Mouse (Mus musculus): Measurements from ENCODE around the gene 1700034J05Rik. TPM values are rescaled to one million over a fixed set of nuclear protein-coding genes. Genes with fewer than 3 reads are reported as not detected.
A peak's percentile ranks its signal among the peaks of the same experiment; 100 is the strongest.

1700034J05Rik gene
- polyA plus RNA-seq, 1 experiment from 2014 or later = 0.39 TPM

GRCm38 (mm10) chr6:146965139-146965772, 11.0 kb upstream of the 1700034J05Rik start:
- ATAC-seq (ENCODE audit: insufficient number of reproducible peaks, low FRiP score, low TSS enrichment, low read depth) = no peak
- H3K4me2 ChIP-seq (replicated peaks) = no peak overlapping the region
- no peak overlapping the region for H3K4me3 ChIP-seq (replicated peaks)
- WGBS = 90% methylated on average over 13 of the region's 13 CpGs
- H3K27me3 ChIP-seq = no peaks in the 10 kb centered on the region
- no peak overlapping the region for H3K27ac ChIP-seq (replicated peaks)
- no peaks in the 10 kb centered on the region for H3K9me3 ChIP-seq (replicated peaks)
- peaks cover 20% of the 10 kb centered on the region; the same call in 1 of the 2 replicates for H3K4me1 ChIP-seq
- H3K9ac ChIP-seq = no peak overlapping the region
- no peaks in the 10 kb centered on the region for H3K36me3 ChIP-seq

- 85% methylated on average over 6 of the region's 6 CpGs for WGBS
- Histone ChIP-seq H3K4me1 (peaks cover 26% of the 10 kb centered on the region; the same call in 1 of the 2 replicates), H3K9me3 (replicated peaks) (no peaks in the 10 kb centered on the region), H3K4me2 (replicated peaks) (no peak overlapping the region), H3K27me3 (no peaks in the 10 kb centered on the region), H3K36me3 (no peaks in the 10 kb centered on the region), H3K4me3 (replicated peaks) (no peak overlapping the region), H3K9ac (no peak overlapping the region), H3K27ac (replicated peaks) (no peak overlapping the region)
- ATAC-seq (ENCODE audit: insufficient number of reproducible peaks, low FRiP score, low TSS enrichment, low read depth) = no peak
These were observed 9.4 kb upstream of the 1700034J05Rik start for GRCm38 (mm10) chr6:146963396-146964150.

- H3K9ac ChIP-seq = no peak overlapping the region
- 47% methylated on average over 6 of the region's 6 CpGs for WGBS
- no peak overlapping the region; the same call in 1 of the 2 replicates for H3K27ac ChIP-seq (replicated peaks)
- no peaks in the 10 kb centered on the region for H3K27me3 ChIP-seq
- peaks cover 21% of the 10 kb centered on the region; the same call in 1 of the 2 replicates for H3K4me1 ChIP-seq
- ATAC-seq (ENCODE audit: insufficient number of reproducible peaks, low FRiP score, low TSS enrichment, low read depth) = no peak
- H3K9me3 ChIP-seq (replicated peaks) = no peaks in the 10 kb centered on the region
- H3K4me3 ChIP-seq (replicated peaks) = no peak overlapping the region
- H3K36me3 ChIP-seq = no peaks in the 10 kb centered on the region
- H3K4me2 ChIP-seq (replicated peaks) = no peak overlapping the region
These were observed 7.7 kb upstream of the 1700034J05Rik start for GRCm38 (mm10) chr6:146961832-146962481.

GRCm38 (mm10) chr6:146960956-146961355, 6.7 kb upstream of the 1700034J05Rik start:
- Histone ChIP-seq H3K27me3 (no peaks in the 10 kb centered on the region), H3K36me3 (no peaks in the 10 kb centered on the region), H3K9me3 (replicated peaks) (no peaks in the 10 kb centered on the region), H3K9ac (no peak overlapping the region), H3K27ac (replicated peaks) (no peak overlapping the region), H3K4me1 (peaks cover 22% of the 10 kb centered on the region; the same call in 1 of the 2 replicates), H3K4me3 (replicated peaks) (no peak overlapping the region), H3K4me2 (replicated peaks) (no peak overlapping the region)
- ATAC-seq (ENCODE audit: insufficient number of reproducible peaks, low FRiP score, low TSS enrichment, low read depth) = no peak
- 62% methylated on average over 5 of the region's 5 CpGs for WGBS

- WGBS = 61% methylated on average over 9 of the region's 9 CpGs
These were observed 5.9 kb upstream of the 1700034J05Rik start for GRCm38 (mm10) chr6:146959908-146960680.

GRCm38 (mm10) chr6:146958694-146959093, 4.5 kb upstream of the 1700034J05Rik start:
- Histone ChIP-seq H3K4me3 (replicated peaks) (no peak overlapping the region), H3K36me3 (no peaks in the 10 kb centered on the region), H3K9me3 (replicated peaks) (no peaks in the 10 kb centered on the region), H3K27ac (replicated peaks) (no peak overlapping the region), H3K9ac (no peak overlapping the region), H3K27me3 (no peaks in the 10 kb centered on the region), H3K4me2 (replicated peaks) (no peak overlapping the region), H3K4me1 (peaks cover 24% of the 10 kb centered on the region; the same call in 1 of the 2 replicates)
- WGBS = 69% methylated on average over 1 of the region's 1 CpGs
- ATAC-seq (ENCODE audit: insufficient number of reproducible peaks, low FRiP score, low TSS enrichment, low read depth) = no peak

More at GRCm38 (mm10) chr6:146959908-146960680, 5.9 kb upstream of the 1700034J05Rik start:
- Histone ChIP-seq H3K36me3 (no peaks in the 10 kb centered on the region), H3K27me3 (no peaks in the 10 kb centered on the region), H3K9ac (no peak overlapping the region), H3K4me3 (replicated peaks) (no peak overlapping the region), H3K4me1 (peaks cover 24% of the 10 kb centered on the region; the same call in 1 of the 2 replicates), H3K27ac (replicated peaks) (no peak overlapping the region), H3K4me2 (replicated peaks) (no peak overlapping the region), H3K9me3 (replicated peaks) (no peaks in the 10 kb centered on the region)
- ATAC-seq (ENCODE audit: insufficient number of reproducible peaks, low FRiP score, low TSS enrichment, low read depth) = 0 out of 2 replicates have a peak, but pooled peaks have one; percentile 24

GRCm38 (mm10) chr6:146956961-146957360, 2.7 kb upstream of the 1700034J05Rik start:
- no peak overlapping the region for H3K4me2 ChIP-seq (replicated peaks)
- no peaks in the 10 kb centered on the region for H3K9me3 ChIP-seq (replicated peaks)
- 78% methylated on average over 1 of the region's 1 CpGs for WGBS
- no peaks in the 10 kb centered on the region for H3K36me3 ChIP-seq
- ATAC-seq (ENCODE audit: insufficient number of reproducible peaks, low FRiP score, low TSS enrichment, low read depth) = no peak
- peaks cover 24% of the 10 kb centered on the region; the same call in 1 of the 2 replicates for H3K4me1 ChIP-seq
- H3K4me3 ChIP-seq (replicated peaks) = no peak overlapping the region
- H3K27me3 ChIP-seq = no peaks in the 10 kb centered on the region
- no peak overlapping the region for H3K9ac ChIP-seq
- H3K27ac ChIP-seq (replicated peaks) = no peak overlapping the region

GRCm38 (mm10) chr6:146955896-146956295, 1.7 kb upstream of the 1700034J05Rik start:
- 30% methylated on average over 12 of the region's 12 CpGs for WGBS
- no peak for ATAC-seq (ENCODE audit: insufficient number of reproducible peaks, low FRiP score, low TSS enrichment, low read depth)
- Histone ChIP-seq H3K4me3 (replicated peaks) (no peak overlapping the region), H3K4me2 (replicated peaks) (no peak overlapping the region), H3K36me3 (no peaks in the 10 kb centered on the region), H3K27me3 (no peaks in the 10 kb centered on the region), H3K4me1 (peaks cover 15% of the 10 kb centered on the region; the same call in 1 of the 2 replicates), H3K9me3 (replicated peaks) (no peaks in the 10 kb centered on the region), H3K27ac (replicated peaks) (no peak overlapping the region), H3K9ac (no peak overlapping the region)

- peaks cover 11% of the 10 kb centered on the region; the same call in 1 of the 2 replicates for H3K4me1 ChIP-seq
- H3K4me3 ChIP-seq (replicated peaks) = no peak overlapping the region
- H3K9me3 ChIP-seq (replicated peaks) = no peaks in the 10 kb centered on the region
- no peak overlapping the region for H3K4me2 ChIP-seq (replicated peaks)
- no peaks in the 10 kb centered on the region for H3K27me3 ChIP-seq
- no peak overlapping the region for H3K27ac ChIP-seq (replicated peaks)
- H3K9ac ChIP-seq = no peak overlapping the region
- H3K36me3 ChIP-seq = no peaks in the 10 kb centered on the region
- ATAC-seq (ENCODE audit: insufficient number of reproducible peaks, low FRiP score, low TSS enrichment, low read depth) = no peak
- 41% methylated on average over 1 of the region's 1 CpGs for WGBS
These were observed 1.3 kb upstream of the 1700034J05Rik start for GRCm38 (mm10) chr6:146955475-146955874.

GRCm38 (mm10) chr6:146950454-146950832, 3.8 kb downstream of the 1700034J05Rik start:
- H3K4me1 ChIP-seq = peaks cover 9% of the 10 kb centered on the region; the same call in 1 of the 2 replicates

More at GRCm38 (mm10) chr6:146950454-146950832, 3.8 kb downstream of the 1700034J05Rik start:
- no peak for ATAC-seq (ENCODE audit: insufficient number of reproducible peaks, low FRiP score, low TSS enrichment, low read depth)
- no peaks in the 10 kb centered on the region for H3K36me3 ChIP-seq
- no peak overlapping the region for H3K4me2 ChIP-seq (replicated peaks)
- H3K9me3 ChIP-seq (replicated peaks) = no peaks in the 10 kb centered on the region
- H3K4me3 ChIP-seq (replicated peaks) = no peak overlapping the region
- H3K27ac ChIP-seq (replicated peaks) = no peak overlapping the region
- WGBS = 23% methylated on average over 1 of the region's 1 CpGs
- H3K9ac ChIP-seq = no peak overlapping the region
- H3K27me3 ChIP-seq = no peaks in the 10 kb centered on the region

Data from embryonic facial prominence, embryonic 15.5 days (tissue).